Mouse (Mus musculus): ENCODE measurements at regions not wholly inside any gene's neighbourhood (a gene's known extent, or its start where the extent isn't known, plus 50 kb on each side); places are given as distances from the start of the nearest gene placed in this dataset.
"Not testable (repeated sequence)": the region's sequence is repeated elsewhere in the genome, so short reads cannot be mapped to it uniquely, and the experiment has no call there.

DNA sequence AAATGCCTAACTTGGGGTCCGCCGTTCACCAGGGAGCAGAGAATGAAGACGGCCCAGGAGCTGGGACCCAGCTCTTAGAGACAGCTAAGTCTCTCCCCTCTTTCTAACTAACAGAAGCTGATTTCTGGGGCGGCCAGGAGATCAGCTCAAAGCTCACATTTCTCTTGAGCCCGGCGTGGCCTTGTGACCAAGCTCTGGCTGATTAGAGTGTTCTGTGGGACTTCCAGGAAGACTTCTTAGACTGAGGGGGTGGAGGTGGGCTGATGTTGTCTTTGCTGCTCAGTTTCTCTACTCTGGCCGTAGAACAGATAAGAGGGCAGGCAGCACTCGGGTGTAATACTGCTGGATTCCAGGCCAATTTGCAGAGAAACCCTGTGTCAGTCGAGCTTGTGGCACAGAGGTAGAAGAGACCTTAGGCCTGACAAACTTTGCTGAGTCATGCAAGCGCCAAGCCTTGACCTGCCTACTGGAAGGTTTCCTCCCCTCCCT lies 96.5 kb upstream of the Map3k1 start:
- Histone ChIP-seq H3K4me1 (ENCODE audit: control insufficient read depth, insufficient read depth, insufficient read length, low read length) (peaks cover 6% of the 10 kb centered on the region; the same call in 1 of the 2 replicates), H3K27me3 (ENCODE audit: control insufficient read depth, insufficient read depth, low read length) (no peaks in the 10 kb centered on the region), H3K4me3 (ENCODE audit: low read depth, low read length) (no peak overlapping the region), H3K27ac (ENCODE audit: insufficient read depth, low read depth, low read length) (no peak overlapping the region), H3K36me3 (ENCODE audit: control insufficient read depth, insufficient read depth, low read length) (no peaks in the 10 kb centered on the region)
- TF ChIP-seq CTCF (IDR thresholded peaks at IDR 0.05; ENCODE audit: extremely low read depth, insufficient read length, insufficient replicate concordance, low read depth, low read length) (no peak), POLR2A (IDR thresholded peaks at IDR 0.05; ENCODE audit: low read depth, low read length) (no peak)
- WGBS = 44% methylated on average over 10 of the region's 10 CpGs

DNA sequence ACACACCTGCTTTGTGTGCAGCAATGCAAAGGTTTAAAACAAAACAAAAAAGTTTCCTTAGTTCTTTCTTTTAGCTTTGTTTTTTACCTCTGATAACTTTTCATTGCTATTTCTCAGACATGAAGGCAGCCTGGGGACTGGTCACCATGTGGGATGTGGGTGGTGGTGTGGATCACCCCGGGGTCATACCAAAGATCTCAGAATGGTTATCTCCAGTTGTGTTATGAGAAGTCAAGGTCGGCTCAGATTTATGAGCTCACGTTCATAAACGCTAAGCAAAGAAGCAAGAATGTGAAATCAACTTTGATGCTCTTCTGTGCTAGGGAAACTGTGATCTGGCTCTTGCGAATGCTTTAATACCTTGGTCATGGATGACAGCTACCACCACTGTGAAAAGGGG lies 102.3 kb upstream of the Map3k1 start:
- Histone ChIP-seq H3K27ac (ENCODE audit: insufficient read depth, low read depth, low read length) (no peak overlapping the region), H3K4me1 (ENCODE audit: control insufficient read depth, insufficient read depth, insufficient read length, low read length) (peaks cover 3% of the 10 kb centered on the region; the same call in 1 of the 2 replicates), H3K36me3 (ENCODE audit: control insufficient read depth, insufficient read depth, low read length) (no peaks in the 10 kb centered on the region), H3K27me3 (ENCODE audit: control insufficient read depth, insufficient read depth, low read length) (no peaks in the 10 kb centered on the region), H3K4me3 (ENCODE audit: low read depth, low read length) (no peak overlapping the region)
- WGBS = 85% methylated on average over 5 of the region's 5 CpGs
- TF ChIP-seq POLR2A (IDR thresholded peaks at IDR 0.05; ENCODE audit: low read depth, low read length) (no peak), CTCF (IDR thresholded peaks at IDR 0.05; ENCODE audit: extremely low read depth, insufficient read length, insufficient replicate concordance, low read depth, low read length) (no peak)

DNA sequence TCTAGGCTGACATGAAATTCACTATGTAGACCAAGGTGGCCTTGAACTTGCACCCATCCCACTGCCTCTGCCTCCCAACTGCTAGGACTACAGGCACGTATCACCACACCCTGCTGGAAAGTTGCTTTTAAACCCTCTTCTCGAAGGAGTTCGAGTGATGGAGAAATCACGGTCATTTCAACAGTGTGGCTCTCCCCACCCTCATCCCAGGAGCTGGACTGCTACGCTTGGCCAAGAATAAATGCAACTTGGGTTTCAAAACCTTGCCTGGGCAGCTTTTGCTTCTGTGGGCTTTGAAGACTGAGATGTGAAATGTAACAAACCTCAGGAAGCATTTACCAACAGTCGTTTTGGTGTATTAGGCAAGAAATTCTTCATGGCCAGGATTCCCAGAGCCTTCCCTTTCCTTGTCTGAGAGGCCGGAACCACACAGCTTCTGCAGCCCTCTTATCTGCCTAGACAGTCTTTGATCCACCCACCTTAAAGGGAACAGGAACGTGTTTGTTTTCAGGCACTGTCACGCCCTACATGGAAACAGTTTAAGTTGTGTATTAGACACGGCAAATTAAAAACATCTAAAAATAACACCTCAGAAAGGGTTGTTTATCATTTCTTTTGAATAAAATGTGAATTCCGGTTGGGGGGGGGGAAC lies 103.0 kb upstream of the Map3k1 start:
- H3K27ac ChIP-seq (ENCODE audit: insufficient read depth, low read depth, low read length) = no peak overlapping the region
- H3K36me3 ChIP-seq (ENCODE audit: control insufficient read depth, insufficient read depth, low read length) = no peaks in the 10 kb centered on the region
- no peak overlapping the region for H3K4me3 ChIP-seq (ENCODE audit: low read depth, low read length)
- TF ChIP-seq POLR2A (IDR thresholded peaks at IDR 0.05; ENCODE audit: low read depth, low read length) = no peak
- no peak for TF ChIP-seq CTCF (IDR thresholded peaks at IDR 0.05; ENCODE audit: extremely low read depth, insufficient read length, insufficient replicate concordance, low read depth, low read length)
- WGBS = 52% methylated on average over 11 of the region's 11 CpGs
- peaks cover 3% of the 10 kb centered on the region; the same call in 1 of the 2 replicates for H3K4me1 ChIP-seq (ENCODE audit: control insufficient read depth, insufficient read depth, insufficient read length, low read length)
- H3K27me3 ChIP-seq (ENCODE audit: control insufficient read depth, insufficient read depth, low read length) = no peaks in the 10 kb centered on the region

DNA sequence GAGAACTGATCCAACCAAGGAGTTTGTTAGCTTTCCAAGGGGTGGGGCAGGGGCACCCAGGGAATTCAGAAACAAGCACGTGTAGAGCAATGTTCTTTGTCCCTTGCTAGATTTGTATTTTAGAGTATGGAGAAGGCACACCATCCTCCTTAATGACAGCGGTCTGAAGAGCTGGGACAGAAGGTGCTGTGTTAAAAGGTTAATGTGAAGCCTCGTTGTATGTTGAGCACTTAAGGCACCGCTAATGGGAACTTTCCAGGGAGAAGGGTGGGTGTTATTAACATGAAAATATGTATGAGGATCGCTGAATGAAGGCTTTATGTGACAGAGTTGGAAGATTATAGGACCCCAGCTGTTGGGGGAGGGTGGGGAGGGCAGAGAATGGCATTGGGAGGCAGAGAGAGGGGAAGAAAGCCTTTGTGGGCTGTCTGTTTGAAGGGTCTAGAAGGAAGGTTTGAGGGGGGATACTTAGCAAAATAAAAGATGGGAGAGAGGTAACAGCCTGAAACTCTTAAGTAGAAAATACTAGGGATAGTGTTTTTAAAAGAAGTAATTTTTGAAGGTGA lies 105.6 kb upstream of the Map3k1 start:
- no peak overlapping the region for H3K27ac ChIP-seq (ENCODE audit: insufficient read depth, low read depth, low read length)
- no peak overlapping the region for H3K4me3 ChIP-seq (ENCODE audit: low read depth, low read length)
- H3K36me3 ChIP-seq (ENCODE audit: control insufficient read depth, insufficient read depth, low read length) = no peaks in the 10 kb centered on the region
- H3K4me1 ChIP-seq (ENCODE audit: control insufficient read depth, insufficient read depth, insufficient read length, low read length) = peaks cover 3% of the 10 kb centered on the region; the same call in 1 of the 2 replicates
- WGBS = 64% methylated on average over 5 of the region's 5 CpGs
- TF ChIP-seq CTCF (IDR thresholded peaks at IDR 0.05; ENCODE audit: extremely low read depth, insufficient read length, insufficient replicate concordance, low read depth, low read length) (no peak), POLR2A (IDR thresholded peaks at IDR 0.05; ENCODE audit: low read depth, low read length) (no peak)
- H3K27me3 ChIP-seq (ENCODE audit: control insufficient read depth, insufficient read depth, low read length) = no peaks in the 10 kb centered on the region

DNA sequence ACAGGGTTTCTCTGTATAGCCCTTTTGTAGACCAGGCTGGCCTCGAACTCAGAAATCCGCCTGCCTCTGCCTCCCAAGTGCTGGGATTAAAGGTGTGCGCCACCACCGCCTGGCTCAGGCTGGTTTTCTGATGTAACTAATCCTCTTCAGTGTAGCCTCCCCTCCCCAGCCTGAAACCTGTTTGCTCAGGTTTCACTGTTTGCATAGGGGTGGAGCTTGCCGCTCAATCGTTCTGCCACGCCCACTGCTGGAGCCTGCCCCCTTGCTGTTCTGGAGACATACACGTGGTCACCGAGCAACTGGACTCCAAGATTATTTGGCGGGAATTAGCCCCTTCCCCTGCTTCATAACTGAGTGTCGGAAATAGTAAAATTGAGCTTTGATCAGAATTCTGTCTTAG lies 110.6 kb upstream of the Map3k1 start:
- H3K4me1 ChIP-seq (ENCODE audit: control insufficient read depth, insufficient read depth, insufficient read length, low read length); H3K36me3 ChIP-seq (ENCODE audit: control insufficient read depth, insufficient read depth, low read length); H3K27me3 ChIP-seq (ENCODE audit: control insufficient read depth, insufficient read depth, low read length); H3K27ac ChIP-seq (ENCODE audit: insufficient read depth, low read depth, low read length); H3K4me3 ChIP-seq (ENCODE audit: low read depth, low read length): not testable (repeated sequence)
- 41% methylated on average over 11 of the region's 11 CpGs for WGBS

DNA sequence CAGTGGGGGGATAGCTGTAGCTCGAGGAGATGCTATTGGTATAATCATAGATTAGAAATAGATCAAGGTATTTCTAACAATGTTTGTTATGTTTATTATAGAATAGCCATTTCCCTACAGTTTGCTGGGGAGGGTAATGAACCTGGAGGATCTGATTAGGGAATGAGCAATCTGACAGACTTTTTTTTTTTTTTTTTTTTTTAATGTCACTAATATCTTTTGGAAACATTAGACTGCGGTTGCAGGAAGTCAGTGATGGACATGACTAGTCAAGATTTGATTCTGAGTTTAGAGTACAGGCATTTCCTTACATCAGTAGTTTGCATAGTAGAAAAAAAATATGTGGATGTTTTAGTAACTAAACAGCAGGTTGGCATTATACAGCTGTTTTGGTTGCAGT lies 111.7 kb upstream of the Map3k1 start:
- Histone ChIP-seq H3K27me3 (ENCODE audit: control insufficient read depth, insufficient read depth, low read length) (no peaks in the 10 kb centered on the region), H3K4me1 (ENCODE audit: control insufficient read depth, insufficient read depth, insufficient read length, low read length) (no peaks in the 10 kb centered on the region), H3K4me3 (ENCODE audit: low read depth, low read length) (no peak overlapping the region), H3K36me3 (ENCODE audit: control insufficient read depth, insufficient read depth, low read length) (no peaks in the 10 kb centered on the region), H3K27ac (ENCODE audit: insufficient read depth, low read depth, low read length) (no peak overlapping the region)
- 75% methylated on average over 2 of the region's 2 CpGs for WGBS
- no peak for TF ChIP-seq CTCF (IDR thresholded peaks at IDR 0.05; ENCODE audit: extremely low read depth, insufficient read length, insufficient replicate concordance, low read depth, low read length)

DNA sequence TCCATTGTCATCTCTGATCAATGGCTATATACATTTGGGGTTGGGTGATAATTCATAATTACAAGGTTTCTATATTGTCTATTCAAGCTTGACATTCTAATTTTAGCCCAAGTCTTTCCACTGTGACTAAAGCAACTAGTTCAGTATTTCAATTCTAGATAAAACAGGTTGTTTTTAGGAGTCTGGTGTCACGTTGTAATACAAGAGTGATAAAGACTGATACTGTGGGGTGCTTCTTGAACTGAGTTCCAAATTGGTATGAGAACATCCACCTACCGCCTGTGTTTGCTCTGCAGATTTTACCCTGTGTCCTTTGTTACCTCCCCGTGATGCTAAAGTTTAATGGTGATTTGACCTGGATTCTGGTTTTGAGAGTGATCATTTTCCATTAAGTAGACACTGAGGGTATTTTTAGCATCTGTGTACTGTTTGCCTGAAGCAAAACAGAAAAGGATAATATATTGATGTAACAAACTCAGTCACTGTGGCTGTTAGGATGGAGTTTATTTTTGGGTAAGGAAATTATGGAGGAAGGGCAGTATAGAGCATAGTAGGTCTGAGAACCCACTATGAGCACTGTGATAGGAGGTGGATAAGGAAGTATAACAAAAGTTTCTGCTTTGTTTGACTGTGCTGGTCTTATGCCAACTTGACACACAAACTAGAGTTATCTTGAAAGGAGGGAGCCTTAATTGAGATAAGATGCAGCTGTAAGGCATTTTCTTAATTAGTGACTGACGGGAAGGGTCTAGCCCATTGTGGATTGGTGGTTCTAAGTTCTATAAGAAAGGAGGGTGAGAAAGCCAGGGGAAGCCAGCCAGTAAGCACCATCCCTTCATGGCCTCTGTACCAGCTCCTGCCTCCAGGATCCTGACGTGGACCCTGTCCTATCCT lies 112.6 kb upstream of the Map3k1 start:
- no peak for TF ChIP-seq POLR2A (IDR thresholded peaks at IDR 0.05; ENCODE audit: low read depth, low read length)
- TF ChIP-seq CTCF (IDR thresholded peaks at IDR 0.05; ENCODE audit: extremely low read depth, insufficient read length, insufficient replicate concordance, low read depth, low read length) = no peak
- WGBS = 75% methylated on average over 5 of the region's 5 CpGs
- no peaks in the 10 kb centered on the region for H3K27me3 ChIP-seq (ENCODE audit: control insufficient read depth, insufficient read depth, low read length)
- H3K27ac ChIP-seq (ENCODE audit: insufficient read depth, low read depth, low read length) = no peak overlapping the region
- no peak overlapping the region for H3K4me3 ChIP-seq (ENCODE audit: low read depth, low read length)
- H3K36me3 ChIP-seq (ENCODE audit: control insufficient read depth, insufficient read depth, low read length) = no peaks in the 10 kb centered on the region
- H3K4me1 ChIP-seq (ENCODE audit: control insufficient read depth, insufficient read depth, insufficient read length, low read length) = no peaks in the 10 kb centered on the region

Measured in small intestine, adult 2 months (tissue).